Comparison of ENCODE assay signal across 8 mouse cellular contexts in the genomic region with DNA sequence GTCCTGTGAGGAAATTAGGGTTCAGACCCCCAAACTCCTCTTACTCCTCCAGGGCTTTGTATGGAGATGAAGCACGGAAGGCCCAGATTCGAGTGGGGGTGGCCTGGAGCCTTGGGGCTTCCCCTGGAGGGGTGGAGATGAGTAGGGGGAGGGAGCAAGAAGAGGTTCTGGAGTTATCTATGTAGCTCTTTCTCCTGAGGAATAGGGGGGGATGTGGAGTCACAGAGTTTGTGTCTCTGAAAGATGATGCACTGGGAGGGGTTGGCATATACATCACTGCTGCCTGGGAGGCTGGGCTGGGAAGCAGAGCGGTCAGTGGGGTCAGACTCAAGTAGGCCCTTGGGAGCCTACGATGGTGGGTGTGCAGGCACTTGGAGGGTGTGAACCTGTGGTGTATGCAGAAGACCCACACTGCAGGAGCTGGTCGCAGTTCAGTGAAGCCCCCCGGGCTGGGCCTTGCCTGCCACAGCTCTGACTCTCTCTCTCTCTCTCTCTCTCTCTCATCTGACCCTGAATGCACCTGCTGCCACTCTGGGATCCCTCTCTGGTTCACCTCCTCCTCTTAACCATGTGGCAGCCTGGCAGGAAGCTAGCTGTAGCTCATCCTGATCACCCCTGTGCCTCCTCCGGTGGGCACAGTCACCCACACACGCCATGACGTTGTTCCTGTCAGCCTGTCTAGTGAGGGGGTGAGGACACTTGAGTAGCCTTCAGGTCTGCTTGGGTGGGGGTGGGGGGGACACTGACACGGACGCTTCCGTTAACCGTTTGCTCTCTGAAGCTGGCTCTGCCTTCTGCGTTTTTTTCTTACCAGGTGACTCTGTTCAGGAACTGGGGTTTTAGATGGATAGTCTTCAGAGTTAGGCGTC. TPM values are rescaled to one million over a fixed set of nuclear protein-coding genes. Genes with fewer than 3 reads are reported as not detected.
DNase-seq lines count a peak whose midpoint lies in the region; ATAC-seq lines count a peak whose summit lies in the region.

No protein-coding gene starts in this region.

- peak overlapping the region; percentile 86 to 87 for H3K4me3 ChIP-seq in heart, embryonic 14.5 days (ENCODE audit: control insufficient read depth in 1 of 2, insufficient read depth in 1 of 2, low read depth in 1 of 2, low read length in 2 of 2)
- H3K4me3 ChIP-seq in liver, embryonic 12.5 days, result 0 out of 2 replicates have a peak overlapping the region, but pooled peaks have one; percentile 0

- H3K4me1 ChIP-seq in heart, embryonic 14.5 days (ENCODE audit: control insufficient read depth in 2 of 2, insufficient read depth in 2 of 2, low read length in 2 of 2), result peaks cover 70 to 71% of the 10 kb centered on the region in 2 experiments
- H3K4me1 ChIP-seq in liver, embryonic 12.5 days, result peaks cover 86% of the 10 kb centered on the region

- WGBS in heart, embryonic 14.5 days, result 24% methylated on average over 15 of the region's 15 CpGs
- WGBS in liver, embryonic 12.5 days (ENCODE audit: insufficient replicate concordance), result 44% methylated on average over 15 of the region's 15 CpGs

- peak overlapping the region; percentile 95 for H3K9ac ChIP-seq in heart, embryonic 14.5 days (ENCODE audit: low read length)
- peak overlapping the region; percentile 1; the same call in 1 of the 2 replicates for H3K9ac ChIP-seq in liver, embryonic 12.5 days

- no peaks in the 10 kb centered on the region for H3K9me3 ChIP-seq in heart, embryonic 14.5 days (ENCODE audit: control insufficient read depth, low read length)
- H3K9me3 ChIP-seq in liver, embryonic 12.5 days (replicated peaks), result no peaks in the 10 kb centered on the region

- no peak for ATAC-seq in heart, embryonic 14.5 days (ENCODE audit: insufficient number of reproducible peaks, insufficient read depth, low FRiP score, low read depth)
- ATAC-seq in liver, embryonic 12.5 days, result no peak
- ATAC-seq in neutrophil, adult 5-6 weeks (ENCODE audit: extremely low read depth, insufficient number of reproducible peaks, low FRiP score, poor library complexity, severe bottlenecking), result peak; percentile 7; the same call in 1 of the 2 replicates

- H3K4me2 ChIP-seq in heart, embryonic 14.5 days (ENCODE audit: low read length), result peak overlapping the region; percentile 72
- peak overlapping the region; percentile 94 for H3K4me2 ChIP-seq in liver, embryonic 12.5 days

- H3K27me3 ChIP-seq in heart, embryonic 14.5 days (ENCODE audit: control insufficient read depth, insufficient read depth, low read length), result no peaks in the 10 kb centered on the region
- H3K27me3 ChIP-seq in liver, embryonic 12.5 days (replicated peaks), result peaks cover 68% of the 10 kb centered on the region

- 0 out of 2 replicates have a peak, but pooled peaks cover 4% of the 10 kb centered on the region for H3K36me3 ChIP-seq in heart, embryonic 14.5 days (ENCODE audit: control insufficient read depth, insufficient read depth, low read length)
- H3K36me3 ChIP-seq in liver, embryonic 12.5 days, result no peaks in the 10 kb centered on the region

- DNase-seq in gastrocnemius, postnatal 25 days, result peak; percentile 20
- DNase-seq in gastrocnemius, adult 8-10 months (ENCODE audit: low spot score in 2 of 2), result no peak
- peak; percentile 62 to 64 for DNase-seq in CD8-positive naive resting alpha-beta T cell, adult 2 months (ENCODE audit: low read depth in 2 of 2, low spot score in 2 of 2)
- no peak for DNase-seq in left cerebral cortex, adult 8-10 months (ENCODE audit: low spot score in 2 of 2)
- DNase-seq in layer of hippocampus, adult 18-20 months (ENCODE audit: low spot score in 2 of 2), result no peak

- H3K27ac ChIP-seq in heart, embryonic 14.5 days (replicated peaks in 1 of 2; ENCODE audit: control insufficient read depth in 1 of 2, insufficient read depth in 1 of 2, low read depth in 2 of 2, low read length in 2 of 2), result peak overlapping the region; percentile 54 to 100; a peak in 2 of 4 replicates
- no peak overlapping the region for H3K27ac ChIP-seq in liver, embryonic 12.5 days

RNA-seq across cellular contexts. Expression of a gene that starts 11.7 kb away (rescaled TPM):
- 10 to 100 TPM in 1 of 2 experiments, 1 to 10 TPM in 1; 9.4 to 12.8 TPM for total RNA-seq in gastrocnemius, postnatal 25 days (2021)
- total RNA-seq in gastrocnemius, adult 8-10 months (2022), result 10 to 100 TPM in 2 of 4 experiments, 1 to 10 TPM in 2; 8.3 to 11.7 (median 9.5) TPM
- polyA plus RNA-seq in heart, embryonic 14.5 days (2014; fragmentation: Nextera tagmentation; extraction: Ambion mirVana), result 31.4 and 33.4 TPM in 2 replicates
- polyA plus RNA-seq in liver, embryonic 12.5 days (2016; fragmentation: Nextera tagmentation; extraction: Ambion mirVana), result 6.8 and 7.1 TPM in 2 replicates
- 131 and 135 TPM in 2 replicates for total RNA-seq in neutrophil, adult 5-6 weeks (2017)
- 10 to 100 TPM; 11.1 to 11.7 (median 11.4) TPM for total RNA-seq in left cerebral cortex, adult 8-10 months (2022)
- 10 to 100 TPM; 18.3 to 26.6 TPM for total RNA-seq in layer of hippocampus, adult 18-20 months (2021)

RNA-seq across cellular contexts. Expression of a gene that starts 31.7 kb away (rescaled TPM):
- total RNA-seq in gastrocnemius, postnatal 25 days (2021), result under 1 TPM; 0.13 to 0.56 TPM
- under 1 TPM in 2 of 4 experiments, not detected in 2; 0.07 to 0.13 TPM for total RNA-seq in gastrocnemius, adult 8-10 months (2022)
- polyA plus RNA-seq in heart, embryonic 14.5 days (2014; fragmentation: Nextera tagmentation; extraction: Ambion mirVana), result 15.6 and 17.5 TPM in 2 replicates
- polyA plus RNA-seq in liver, embryonic 12.5 days (2016; fragmentation: Nextera tagmentation; extraction: Ambion mirVana), result 86.5 and 89.9 TPM in 2 replicates
- total RNA-seq in neutrophil, adult 5-6 weeks (2017), result 2.0 and 2.2 TPM in 2 replicates
- total RNA-seq in left cerebral cortex, adult 8-10 months (2022), result under 1 TPM; 0.15 to 0.91 (median 0.25) TPM
- under 1 TPM; 0.36 to 0.79 TPM for total RNA-seq in layer of hippocampus, adult 18-20 months (2021)

RNA-seq across cellular contexts. Expression of a gene that starts 43.5 kb away (rescaled TPM):
- not detected for total RNA-seq in gastrocnemius, postnatal 25 days (2021)
- not detected for total RNA-seq in gastrocnemius, adult 8-10 months (2022)
- polyA plus RNA-seq in heart, embryonic 14.5 days (2014; fragmentation: Nextera tagmentation; extraction: Ambion mirVana), result 1.00 and 2.3 TPM in 2 replicates
- not detected in 2 replicates for polyA plus RNA-seq in liver, embryonic 12.5 days (2016; fragmentation: Nextera tagmentation; extraction: Ambion mirVana)
- total RNA-seq in neutrophil, adult 5-6 weeks (2017), result not detected in 2 replicates
- total RNA-seq in left cerebral cortex, adult 8-10 months (2022), result 1 to 10 TPM; 1.2 to 1.8 (median 1.4) TPM
- total RNA-seq in layer of hippocampus, adult 18-20 months (2021), result 1 to 10 TPM in 1 of 2 experiments, under 1 TPM in 1; 0.52 to 1.2 TPM

Comparison
In these comparisons a context has a peak if more than half of its experiments do, and no peak if none do; other contexts are left out.
1. DNase-seq: peak in gastrocnemius, postnatal 25 days (single experiment) and CD8-positive naive resting alpha-beta T cell, adult 2 months (2 of 2); none in gastrocnemius, adult 8-10 months (0 of 2), left cerebral cortex, adult 8-10 months (0 of 2) and layer of hippocampus, adult 18-20 months (0 of 2).